Mouse (Mus musculus): ENCODE measurements around the gene Abhd11.

DNA sequence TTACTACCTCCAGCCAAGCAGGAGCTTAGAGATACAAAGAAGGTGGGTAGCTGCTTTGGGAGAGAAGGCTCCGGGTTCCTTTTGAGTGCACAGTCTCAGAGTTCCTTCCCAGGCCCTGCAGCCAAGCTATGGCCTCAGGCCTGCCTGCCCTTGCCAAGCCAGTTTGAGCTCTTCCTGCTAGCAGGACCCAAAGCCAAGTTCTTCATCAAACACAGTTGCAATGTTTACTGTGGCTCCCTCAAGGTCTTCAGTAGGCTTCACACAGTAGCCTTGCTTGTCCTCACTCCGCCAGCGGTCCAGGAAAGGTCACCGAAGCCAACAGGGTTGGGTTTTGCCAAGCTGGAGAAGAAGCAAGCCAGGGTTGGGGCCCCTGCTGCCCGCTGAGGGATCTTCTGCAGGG lies 16.4 kb upstream of the Abhd11 start:
- TF ChIP-seq CTCF (IDR thresholded peaks at IDR 0.05; ENCODE audit: low read depth, low read length) (no peak), POLR2A (IDR thresholded peaks at IDR 0.05; ENCODE audit: insufficient read depth, low read length) (no peak), EP300 (IDR thresholded peaks at IDR 0.05; ENCODE audit: insufficient read depth, low read depth, low read length) (no peak)

Data from ES-Bruce4 (cell line).